Mouse (Mus musculus) heart, postnatal 0 days (tissue): Measurements from ENCODE around the gene Cd200r1. TPM values are rescaled to one million over a fixed set of nuclear protein-coding genes. Genes with fewer than 3 reads are reported as not detected.

Experiments
- ATAC-seq: fragments of 200-750 bp; cut with Nextera tagmentation; 2 replicates; pipeline ENCODE4 v1.8.0; 2017; ENCODE audit warnings: low read depth, moderate number of reproducible peaks, moderate library complexity; ENCODE audit not compliant: insufficient read depth
- DNase-seq: peaks from one replicate; pipeline ENCODE4 v3.0.0-alpha.2; 2016; ENCODE audit warnings: low spot score
- H3K27ac ChIP-seq: fragments of 300-500 bp; sonication (generic); 2 replicates; pipeline ENCODE4 v1.5.1; 2014; ENCODE audit warnings: low read depth, mild to moderate bottlenecking
- H3K27me3 ChIP-seq: fragments of 300-500 bp; sonication (generic); 2 replicates; pipeline ENCODE4 v1.6.1; 2014; ENCODE audit warnings: low read length, mixed read lengths; ENCODE audit not compliant: control insufficient read depth, insufficient read depth
- H3K36me3 ChIP-seq: fragments of 300-500 bp; sonication (generic); replicated peaks from 2 replicates; pipeline ENCODE4 v1.6.1; 2014; ENCODE audit warnings: low read length, mixed read lengths; ENCODE audit not compliant: control insufficient read depth, insufficient read depth
- H3K4me1 ChIP-seq: fragments of 300-500 bp; sonication (generic); 2 replicates; pipeline ENCODE4 v1.6.1; 2014; ENCODE audit warnings: antibody characterized with exemption; ENCODE audit not compliant: control insufficient read depth, insufficient read depth
- H3K4me2 ChIP-seq: fragments of 300-500 bp; sonication (generic); 2 replicates; pipeline ENCODE4 v1.6.1; 2014; ENCODE audit warnings: low read depth, mild to moderate bottlenecking, low read length, moderate library complexity
- H3K4me3 ChIP-seq: fragments of 300-500 bp; sonication (generic); 2 replicates; pipeline ENCODE4 v1.5.1; 2014; ENCODE audit warnings: low read depth, low read length
- H3K9ac ChIP-seq: fragments of 300-500 bp; sonication (generic); replicated peaks from 2 replicates; pipeline ENCODE4 v1.6.1; 2014; ENCODE audit warnings: low read depth, low read length, mixed read lengths
- H3K9me3 ChIP-seq: fragments of 300-500 bp; sonication (generic); replicated peaks from 2 replicates; pipeline ENCODE4 v1.6.1; 2016; ENCODE audit warnings: low read length; ENCODE audit not compliant: control insufficient read depth
- CTCF ChIP-seq: IDR thresholded peaks from 2 replicates; pipeline ENCODE4 v1.5.1; 2016; ENCODE audit warnings: antibody characterized with exemption, control low read depth, low read depth
- EP300 ChIP-seq: IDR thresholded peaks from 2 replicates; pipeline ENCODE4 v1.6.1; 2016; ENCODE audit warnings: antibody characterized with exemption, low read depth
- WGBS: fragments of 180-500 bp; shearing (Covaris S2); extraction: QIAGEN DNeasy Blood & Tissue Kit; methylation state at CpG from one replicate; pipeline ENCODE4 v1.1.7; 2014; 5-methylcytosine and 5-hydroxymethylcytosine counted together
- polyA plus RNA-seq: library from polyadenylated mRNA; unstranded; fragments of >200 nt; fragmentation: Nextera tagmentation; extraction: Ambion mirVana; gene quantifications from 2 replicates; pipeline ENCODE4 v1.2.1, GENCODE M21; 2015
- total RNA-seq: library from RNA; depleted of rRNA; stranded (reverse); fragments of >200 nt; gene quantifications from 2 replicates; pipeline ENCODE4 v1.2.3, GENCODE M21; 2014; ENCODE audit warnings: low replicate concordance

Gene Cd200r1
- total and polyA plus RNA-seq, 2 experiments from 2014 or later: 0.98 to 1.6 TPM

- Histone ChIP-seq H3K9me3 (no peaks in the 10 kb centered on the region), H3K27me3 (no peaks in the 10 kb centered on the region), H3K4me1 (no peaks in the 10 kb centered on the region), H3K4me3 (no peak overlapping the region), H3K27ac (no peak overlapping the region), H3K36me3 (no peaks in the 10 kb centered on the region), H3K9ac (no peak overlapping the region), H3K4me2 (no peak overlapping the region)
- TF ChIP-seq CTCF (peak; percentile 87), EP300 (no peak)
- DNase-seq (peak; percentile 62), ATAC-seq (no peak)
- WGBS: 43% methylated on average over 2 of the region's 2 CpGs
Measured at GRCm38 (mm10) chr16:44767967-44768366, 2.4 kb downstream of the Cd200r1 start.

- ATAC-seq: no peak
- no peak for TF ChIP-seq EP300
- H3K9ac ChIP-seq: no peak overlapping the region
- H3K27me3 ChIP-seq: no peaks in the 10 kb centered on the region
- H3K9me3 ChIP-seq: no peaks in the 10 kb centered on the region
- H3K4me1 ChIP-seq: no peaks in the 10 kb centered on the region
- H3K4me3 ChIP-seq: no peak overlapping the region
- no peak for DNase-seq
- 52% methylated on average over 6 of the region's 6 CpGs for whole genome bisulfite sequencing
- H3K36me3 ChIP-seq: no peaks in the 10 kb centered on the region
- no peak overlapping the region for H3K27ac ChIP-seq
- H3K4me2 ChIP-seq: no peak overlapping the region
Measured at GRCm38 (mm10) chr16:44772577-44772976, 7.0 kb downstream of the Cd200r1 start.

GRCm38 (mm10) chr16:44773673-44774072 is 8.1 kb downstream of the Cd200r1 start:
- 53% methylated on average over 3 of the region's 3 CpGs for WGBS
- H3K36me3 ChIP-seq: no peaks in the 10 kb centered on the region

GRCm38 (mm10) chr16:44774201-44774600 is 8.7 kb downstream of the Cd200r1 start:
- ATAC-seq (no peak), DNase-seq (no peak)
- Histone ChIP-seq H3K4me3 (no peak overlapping the region), H3K4me1 (no peaks in the 10 kb centered on the region), H3K36me3 (no peaks in the 10 kb centered on the region), H3K9me3 (no peaks in the 10 kb centered on the region), H3K27me3 (no peaks in the 10 kb centered on the region), H3K27ac (no peak overlapping the region), H3K9ac (no peak overlapping the region), H3K4me2 (no peak overlapping the region)
- TF ChIP-seq EP300 (no peak), CTCF (no peak)
- WGBS: 79% methylated on average over 6 of the region's 6 CpGs

More at GRCm38 (mm10) chr16:44773673-44774072, 8.1 kb downstream of the Cd200r1 start:
- Histone ChIP-seq H3K9ac (no peak overlapping the region), H3K4me2 (no peak overlapping the region), H3K27me3 (no peaks in the 10 kb centered on the region), H3K9me3 (no peaks in the 10 kb centered on the region), H3K4me3 (no peak overlapping the region), H3K27ac (no peak overlapping the region), H3K4me1 (no peaks in the 10 kb centered on the region)
- no peak for DNase-seq
- ATAC-seq: no peak
- no peak for TF ChIP-seq EP300
- TF ChIP-seq CTCF: no peak

- TF ChIP-seq EP300 (no peak), CTCF (no peak)
- 0 out of 2 replicates have a peak overlapping the region, but pooled peaks have one; percentile 25 for H3K27ac ChIP-seq
- 0 out of 2 replicates have a peak overlapping the region, but pooled peaks have one; percentile 15 for H3K9ac ChIP-seq
- H3K4me1 ChIP-seq: no peaks in the 10 kb centered on the region
- H3K36me3 ChIP-seq: no peaks in the 10 kb centered on the region
- ATAC-seq (no peak), DNase-seq (peak; percentile 30)
- WGBS: 55% methylated on average over 17 of the region's 17 CpGs
- peak overlapping the region; percentile 22 for H3K4me3 ChIP-seq
- H3K4me2 ChIP-seq: peak overlapping the region; percentile 50
- H3K9me3 ChIP-seq: no peaks in the 10 kb centered on the region
- H3K27me3 ChIP-seq: no peaks in the 10 kb centered on the region
Measured at GRCm38 (mm10) chr16:44778538-44779147, 13.1 kb downstream of the Cd200r1 start.

GRCm38 (mm10) chr16:44779494-44779893 is 14.0 kb downstream of the Cd200r1 start:
- H3K9me3 ChIP-seq: no peaks in the 10 kb centered on the region
- H3K27me3 ChIP-seq: no peaks in the 10 kb centered on the region
- no peak overlapping the region for H3K4me2 ChIP-seq
- H3K4me3 ChIP-seq: no peak overlapping the region
- no peak for TF ChIP-seq CTCF
- TF ChIP-seq EP300: no peak
- DNase-seq (no peak), ATAC-seq (no peak)
- H3K27ac ChIP-seq: no peak overlapping the region
- no peak overlapping the region for H3K9ac ChIP-seq
- H3K4me1 ChIP-seq: no peaks in the 10 kb centered on the region
- H3K36me3 ChIP-seq: no peaks in the 10 kb centered on the region
- 85% methylated on average over 5 of the region's 5 CpGs for WGBS
